Mouse (Mus musculus) heart, embryonic 12.5 days (tissue): ENCODE measurements around the gene Mef2c. TPM values are rescaled to one million over a fixed set of nuclear protein-coding genes. Genes with fewer than 3 reads are reported as not detected.

Source experiments
- ATAC-seq: fragments of 200-750 bp; cut with Nextera tagmentation; 2 replicates; pipeline ENCODE4 v1.8.0; 2017; ENCODE audit warnings: moderate TSS enrichment, moderate library complexity; ENCODE audit not compliant: insufficient number of reproducible peaks, low FRiP score
- H3K27ac ChIP-seq: fragments of 300-500 bp; sonication (generic); 2 replicates; pipeline ENCODE4 v1.5.1; 2016; ENCODE audit warnings: mild to moderate bottlenecking, moderate library complexity; ENCODE audit not compliant: poor library complexity, severe bottlenecking
- H3K27me3 ChIP-seq: fragments of 300-500 bp; sonication (generic); replicated peaks from 2 replicates; pipeline ENCODE4 v1.6.1; 2016; ENCODE audit warnings: mild to moderate bottlenecking, moderate library complexity
- H3K36me3 ChIP-seq: fragments of 300-500 bp; sonication (generic); 2 replicates; pipeline ENCODE4 v1.6.1; 2016; ENCODE audit warnings: mild to moderate bottlenecking, moderate library complexity
- H3K4me1 ChIP-seq: fragments of 300-500 bp; sonication (generic); replicated peaks from 2 replicates; pipeline ENCODE4 v1.6.1; 2016; ENCODE audit warnings: mild to moderate bottlenecking
- H3K4me2 ChIP-seq: fragments of 300-500 bp; sonication (generic); 2 replicates; pipeline ENCODE4 v1.6.1; 2016; ENCODE audit warnings: mild to moderate bottlenecking, moderate library complexity
- H3K4me3 ChIP-seq: fragments of 300-500 bp; sonication (generic); 2 replicates; pipeline ENCODE4 v1.5.1; 2016; ENCODE audit warnings: mild to moderate bottlenecking
- H3K9ac ChIP-seq: fragments of 300-500 bp; sonication (generic); 2 replicates; pipeline ENCODE4 v1.6.1; 2016; ENCODE audit warnings: mild to moderate bottlenecking, moderate library complexity
- H3K9me3 ChIP-seq: fragments of 300-500 bp; sonication (generic); replicated peaks from 2 replicates; pipeline ENCODE4 v1.6.1; 2016; ENCODE audit warnings: mild to moderate bottlenecking, moderate library complexity
- WGBS: fragments of 180-500 bp; shearing (Covaris S2); methylation state at CpG from one replicate; pipeline ENCODE4 v1.1.7; 2016; 5-methylcytosine and 5-hydroxymethylcytosine counted together
- polyA plus RNA-seq: library from polyadenylated mRNA; unstranded; fragments of >200 nt; fragmentation: Nextera tagmentation; extraction: Ambion mirVana; gene quantifications from 2 replicates; pipeline ENCODE4 v1.2.1, GENCODE M21; 2016

Gene Mef2c
- polyA plus RNA-seq, 1 experiment from 2014 or later: 117 TPM

DNA sequence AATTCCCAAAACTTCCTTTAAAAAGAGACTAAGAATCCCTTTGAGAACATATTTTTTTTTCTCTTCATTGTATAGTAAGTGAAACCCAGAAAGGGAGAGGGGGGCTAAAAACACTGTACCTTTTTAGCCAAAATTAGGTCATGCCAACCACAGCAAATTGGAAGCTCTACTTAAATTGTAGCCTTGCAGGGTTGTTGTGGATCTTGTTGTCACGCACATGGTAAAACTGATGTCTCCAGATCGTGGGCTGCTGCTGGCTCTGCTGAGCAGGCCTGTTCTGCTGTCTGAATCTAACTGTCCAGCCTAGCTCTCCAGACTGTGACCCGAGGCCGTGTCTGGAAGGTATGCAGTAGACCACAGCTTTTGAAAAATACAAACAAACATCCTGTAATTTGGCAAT lies 40.9 kb downstream of the Mef2c start:
- H3K9ac ChIP-seq: no peak overlapping the region
- WGBS: 48% methylated on average over 4 of the region's 4 CpGs
- H3K27me3 ChIP-seq: no peaks in the 10 kb centered on the region
- H3K27ac ChIP-seq: peak overlapping the region; percentile 68
- H3K4me1 ChIP-seq: peaks cover 19% of the 10 kb centered on the region
- no peaks in the 10 kb centered on the region for H3K9me3 ChIP-seq
- peak overlapping the region; percentile 21; the same call in 1 of the 2 replicates for H3K4me2 ChIP-seq
- no peaks in the 10 kb centered on the region for H3K36me3 ChIP-seq
- no peak for ATAC-seq
- H3K4me3 ChIP-seq: no peak overlapping the region

DNA sequence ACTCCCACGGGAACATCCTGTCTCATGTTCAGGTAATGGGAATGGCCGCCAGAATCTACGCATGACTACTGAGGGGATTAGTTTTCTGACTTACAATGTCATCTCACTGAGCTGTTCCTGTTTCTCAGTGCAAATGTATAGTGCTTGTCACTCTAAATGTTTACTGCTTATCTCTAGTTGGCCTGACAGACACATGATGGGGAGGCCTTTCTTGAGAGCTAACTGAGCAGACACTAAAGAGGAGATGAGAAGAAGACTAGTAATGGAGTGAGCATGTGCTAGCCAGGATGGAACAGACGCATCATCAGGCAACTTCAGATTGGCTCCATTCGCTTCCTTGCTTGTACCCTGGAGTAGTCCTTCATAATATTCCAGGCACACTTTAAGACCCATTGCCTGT lies 43.0 kb downstream of the Mef2c start:
- WGBS: 85% methylated on average over 5 of the region's 5 CpGs
- peaks cover 19% of the 10 kb centered on the region for H3K4me1 ChIP-seq
- ATAC-seq: no peak
- no peak overlapping the region for H3K4me3 ChIP-seq
- no peak overlapping the region; the same call in 1 of the 2 replicates for H3K27ac ChIP-seq
- no peaks in the 10 kb centered on the region for H3K36me3 ChIP-seq
- H3K4me2 ChIP-seq: no peak overlapping the region
- H3K9me3 ChIP-seq: no peaks in the 10 kb centered on the region
- H3K27me3 ChIP-seq: no peaks in the 10 kb centered on the region
- no peak overlapping the region for H3K9ac ChIP-seq

DNA sequence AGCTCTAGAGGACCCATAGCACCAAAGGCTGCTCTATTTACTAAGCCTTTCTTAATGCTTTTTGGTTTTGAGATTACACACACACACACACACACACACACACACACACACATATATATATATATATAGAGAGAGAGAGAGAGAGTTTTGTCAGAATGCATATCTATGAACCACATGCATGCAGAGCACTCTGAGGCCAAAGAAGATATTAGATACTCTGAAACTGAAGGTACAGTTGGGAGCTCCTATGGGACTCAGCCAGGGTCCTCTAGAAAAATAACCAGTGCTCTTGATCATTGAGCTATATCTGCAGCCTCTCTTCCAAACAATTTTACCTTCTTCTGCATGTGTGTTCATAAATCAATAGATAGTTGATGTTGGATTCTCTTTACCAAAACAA lies 47.4 kb downstream of the Mef2c start:
- H3K4me2 ChIP-seq: no peak overlapping the region
- no peaks in the 10 kb centered on the region for H3K27me3 ChIP-seq
- no peaks in the 10 kb centered on the region for H3K36me3 ChIP-seq
- H3K9me3 ChIP-seq: no peaks in the 10 kb centered on the region
- H3K4me1 ChIP-seq: peaks cover 9% of the 10 kb centered on the region
- no peak overlapping the region for H3K9ac ChIP-seq
- no peak overlapping the region for H3K27ac ChIP-seq
- no peak for ATAC-seq
- no peak overlapping the region for H3K4me3 ChIP-seq

DNA sequence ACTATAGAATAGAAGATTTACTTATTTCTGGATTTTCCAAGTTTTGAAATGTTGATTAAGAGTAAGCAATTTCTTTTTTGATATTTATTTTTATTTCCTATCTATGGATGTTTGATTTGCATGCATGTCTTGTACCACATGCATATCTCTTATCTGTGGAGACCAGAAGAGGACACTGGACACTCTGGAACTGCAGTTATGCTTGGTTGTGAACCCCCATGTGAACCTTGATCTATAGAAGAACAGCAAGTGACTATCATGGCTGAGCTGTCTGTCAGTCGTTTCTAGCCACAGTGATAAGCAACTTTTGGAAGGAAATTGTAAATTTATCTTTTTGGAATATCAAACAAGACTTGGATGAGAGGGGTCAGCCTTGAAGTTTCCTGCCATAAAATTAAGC lies 48.2 kb downstream of the Mef2c start:
- 36% methylated on average over 1 of the region's 1 CpGs for WGBS
- Histone ChIP-seq H3K27ac (no peak overlapping the region), H3K9me3 (no peaks in the 10 kb centered on the region), H3K4me2 (no peak overlapping the region), H3K4me1 (peaks cover 5% of the 10 kb centered on the region), H3K9ac (no peak overlapping the region), H3K4me3 (no peak overlapping the region), H3K27me3 (no peaks in the 10 kb centered on the region), H3K36me3 (no peaks in the 10 kb centered on the region)
- no peak for ATAC-seq

DNA sequence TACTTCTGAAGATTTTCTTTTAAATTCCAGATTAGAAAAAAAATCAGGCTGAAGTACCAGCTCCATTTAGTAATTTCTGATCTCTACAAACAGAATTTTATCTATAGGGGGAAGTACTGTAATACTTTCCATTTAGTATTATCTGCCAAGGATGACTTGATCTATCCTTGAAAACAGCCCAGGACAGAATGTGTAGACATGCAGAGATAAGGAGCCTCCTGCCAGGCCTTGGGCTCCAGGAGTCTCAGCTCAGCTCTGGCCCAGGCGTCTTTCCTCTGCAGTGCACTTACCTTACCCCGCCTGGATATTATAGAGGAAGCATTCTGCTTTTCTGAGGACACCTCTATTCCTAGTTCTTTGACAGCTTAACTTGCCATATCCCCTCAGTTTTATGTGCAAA lies 59.4 kb downstream of the Mef2c start:
- WGBS: 15% methylated on average over 2 of the region's 2 CpGs
- Histone ChIP-seq H3K9ac (no peak overlapping the region), H3K27me3 (no peaks in the 10 kb centered on the region), H3K36me3 (no peaks in the 10 kb centered on the region), H3K4me3 (no peak overlapping the region), H3K27ac (peak overlapping the region; percentile 62), H3K4me2 (no peak overlapping the region), H3K9me3 (no peaks in the 10 kb centered on the region), H3K4me1 (peaks cover 37% of the 10 kb centered on the region)
- 0 out of 2 replicates have a peak, but pooled peaks have one; percentile 45 for ATAC-seq

DNA sequence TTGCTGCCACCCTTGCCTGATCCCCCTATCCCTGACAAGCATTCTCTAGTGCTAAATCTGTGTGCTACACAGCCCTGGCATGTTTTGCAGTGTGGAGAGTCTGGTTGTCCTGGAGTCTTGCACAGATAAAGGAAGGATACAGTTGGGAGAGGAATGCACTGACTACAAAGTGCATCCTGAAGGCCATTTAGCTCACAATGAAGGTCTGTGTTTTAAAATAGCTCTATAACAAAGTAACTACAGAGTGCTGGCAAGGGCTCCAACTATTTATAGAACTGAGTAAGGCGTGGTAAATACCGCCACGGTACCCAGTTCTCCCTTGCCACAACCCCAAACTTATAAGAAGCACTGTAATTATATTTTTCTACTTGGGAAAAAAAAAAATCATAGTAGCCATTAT lies 61.9 kb downstream of the Mef2c start:
- H3K27ac ChIP-seq: peak overlapping the region; percentile 83
- H3K9me3 ChIP-seq: no peaks in the 10 kb centered on the region
- no peaks in the 10 kb centered on the region for H3K36me3 ChIP-seq
- ATAC-seq: peak; percentile 80
- H3K27me3 ChIP-seq: no peaks in the 10 kb centered on the region
- H3K4me2 ChIP-seq: peak overlapping the region; percentile 47
- WGBS: 11% methylated on average over 3 of the region's 3 CpGs
- H3K9ac ChIP-seq: no peak overlapping the region
- H3K4me3 ChIP-seq: no peak overlapping the region
- peaks cover 38% of the 10 kb centered on the region for H3K4me1 ChIP-seq

DNA sequence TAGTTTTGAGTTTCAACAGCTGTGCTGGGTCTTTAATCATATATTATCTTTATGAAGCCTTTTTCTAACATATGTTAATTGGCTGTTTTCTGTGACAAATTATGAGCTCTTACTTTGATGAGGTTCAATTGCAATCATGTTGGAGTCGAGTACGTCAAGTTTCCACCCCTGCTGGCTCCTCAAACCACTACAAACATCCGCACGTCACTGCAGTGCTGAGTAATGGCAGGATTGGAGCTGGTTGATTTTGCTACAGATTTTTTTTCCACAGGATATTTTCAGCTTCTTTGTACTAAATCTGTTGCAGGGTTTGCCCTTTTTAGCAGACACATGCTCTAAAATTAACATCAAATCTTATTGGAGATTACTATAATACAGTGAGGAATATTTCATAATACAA lies 62.3 kb downstream of the Mef2c start:
- WGBS: 18% methylated on average over 4 of the region's 4 CpGs
- no peaks in the 10 kb centered on the region for H3K9me3 ChIP-seq
- peaks cover 38% of the 10 kb centered on the region for H3K4me1 ChIP-seq
- no peak overlapping the region for H3K4me3 ChIP-seq
- no peaks in the 10 kb centered on the region for H3K27me3 ChIP-seq
- no peak for ATAC-seq
- H3K4me2 ChIP-seq: peak overlapping the region; percentile 46
- H3K36me3 ChIP-seq: no peaks in the 10 kb centered on the region
- H3K9ac ChIP-seq: no peak overlapping the region
- H3K27ac ChIP-seq: peak overlapping the region; percentile 83

DNA sequence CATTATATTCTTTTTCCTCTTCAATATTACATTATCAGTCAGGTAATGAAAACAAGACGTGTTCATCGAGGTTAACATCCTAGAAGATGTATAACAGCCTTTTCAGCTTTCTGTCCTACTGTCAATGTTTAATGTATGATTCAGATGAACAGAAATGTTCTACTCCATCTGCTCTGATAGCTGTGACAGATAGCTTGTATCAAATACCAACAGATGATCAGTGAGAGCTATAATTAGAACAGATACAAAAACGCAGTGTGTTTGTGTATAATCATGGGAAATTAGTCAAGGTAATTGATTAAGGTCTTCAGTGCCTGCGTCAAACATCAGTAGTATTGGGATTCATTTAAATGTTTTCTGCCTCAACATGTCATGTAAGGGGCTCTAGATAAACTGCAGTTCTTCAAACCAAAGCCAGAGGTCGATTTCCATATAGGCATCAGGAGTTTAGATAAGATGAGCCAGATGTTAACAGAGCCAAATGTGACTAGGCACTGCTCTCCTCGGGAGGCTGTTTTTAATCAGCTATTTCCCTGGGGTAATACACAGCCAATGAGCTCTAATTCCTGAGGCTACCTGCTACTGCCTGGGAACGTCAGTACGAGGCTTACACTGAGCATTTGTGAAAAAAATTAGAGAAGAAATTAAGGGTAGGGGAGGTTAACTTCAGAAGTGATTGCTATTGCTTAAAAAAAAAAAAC lies 63.1 kb downstream of the Mef2c start:
- Histone ChIP-seq H3K27me3 (no peaks in the 10 kb centered on the region), H3K9ac (no peak overlapping the region), H3K4me1 (peaks cover 42% of the 10 kb centered on the region), H3K27ac (0 out of 2 replicates have a peak overlapping the region, but pooled peaks have one; percentile 43), H3K4me2 (no peak overlapping the region), H3K9me3 (no peaks in the 10 kb centered on the region), H3K4me3 (no peak overlapping the region), H3K36me3 (no peaks in the 10 kb centered on the region)
- ATAC-seq: no peak
- 35% methylated on average over 8 of the region's 8 CpGs for WGBS

DNA sequence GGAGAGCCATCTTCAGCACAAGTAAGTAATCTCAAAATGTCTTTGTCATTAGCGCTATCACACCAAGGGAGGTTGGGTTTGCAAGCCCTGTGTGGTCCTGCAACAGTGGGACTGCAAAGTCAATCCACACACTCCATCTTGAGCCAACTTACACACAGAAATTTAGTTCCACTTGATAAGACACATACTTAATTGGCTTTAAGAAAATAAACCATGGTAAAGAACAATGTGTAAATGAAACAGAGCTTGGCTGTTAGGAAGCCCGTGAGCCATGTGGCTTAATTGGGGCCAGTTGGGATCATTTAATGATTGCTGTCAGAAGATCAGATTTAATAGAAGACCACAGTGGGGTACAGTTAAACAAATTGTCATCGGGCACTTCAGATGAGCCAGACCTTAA lies 63.8 kb downstream of the Mef2c start:
- no peaks in the 10 kb centered on the region for H3K27me3 ChIP-seq
- no peaks in the 10 kb centered on the region for H3K36me3 ChIP-seq
- H3K9me3 ChIP-seq: no peaks in the 10 kb centered on the region
- WGBS: 61% methylated on average over 3 of the region's 3 CpGs
- no peak overlapping the region for H3K4me2 ChIP-seq
- H3K4me1 ChIP-seq: peaks cover 44% of the 10 kb centered on the region
- no peak overlapping the region for H3K9ac ChIP-seq
- peak overlapping the region; percentile 33; the same call in 1 of the 2 replicates for H3K27ac ChIP-seq
- ATAC-seq: no peak
- no peak overlapping the region for H3K4me3 ChIP-seq

DNA sequence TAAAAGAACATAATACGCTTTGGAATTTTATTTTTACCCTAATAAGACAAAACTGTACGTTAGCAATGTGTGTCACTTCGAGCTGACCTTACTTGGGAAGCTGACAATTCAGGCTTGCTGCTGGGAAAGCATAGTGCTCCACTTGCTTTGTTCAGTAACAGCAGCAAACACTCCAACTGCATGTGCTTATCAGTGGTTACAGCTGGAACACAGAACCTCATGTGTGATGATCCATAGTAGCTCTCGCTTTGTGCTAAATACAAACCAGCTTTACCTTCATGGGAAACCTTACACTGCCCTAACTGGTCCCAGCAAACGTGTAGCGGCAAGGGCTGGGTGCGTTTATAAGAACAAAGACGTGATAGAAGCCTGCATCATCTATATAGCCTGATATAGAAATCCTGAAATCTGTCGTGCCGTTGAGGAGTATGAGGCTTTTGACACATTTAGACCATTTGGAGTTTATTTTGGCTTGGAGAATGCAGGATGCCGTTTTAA lies 65.0 kb downstream of the Mef2c start:
- whole genome bisulfite sequencing: 55% methylated on average over 11 of the region's 11 CpGs
- H3K27ac ChIP-seq: peak overlapping the region; percentile 67
- no peaks in the 10 kb centered on the region for H3K36me3 ChIP-seq
- peak overlapping the region; percentile 39; the same call in 1 of the 2 replicates for H3K9ac ChIP-seq
- no peak for ATAC-seq
- H3K4me2 ChIP-seq: no peak overlapping the region
- no peaks in the 10 kb centered on the region for H3K9me3 ChIP-seq
- H3K4me1 ChIP-seq: peaks cover 42% of the 10 kb centered on the region
- H3K27me3 ChIP-seq: no peaks in the 10 kb centered on the region
- no peak overlapping the region for H3K4me3 ChIP-seq

DNA sequence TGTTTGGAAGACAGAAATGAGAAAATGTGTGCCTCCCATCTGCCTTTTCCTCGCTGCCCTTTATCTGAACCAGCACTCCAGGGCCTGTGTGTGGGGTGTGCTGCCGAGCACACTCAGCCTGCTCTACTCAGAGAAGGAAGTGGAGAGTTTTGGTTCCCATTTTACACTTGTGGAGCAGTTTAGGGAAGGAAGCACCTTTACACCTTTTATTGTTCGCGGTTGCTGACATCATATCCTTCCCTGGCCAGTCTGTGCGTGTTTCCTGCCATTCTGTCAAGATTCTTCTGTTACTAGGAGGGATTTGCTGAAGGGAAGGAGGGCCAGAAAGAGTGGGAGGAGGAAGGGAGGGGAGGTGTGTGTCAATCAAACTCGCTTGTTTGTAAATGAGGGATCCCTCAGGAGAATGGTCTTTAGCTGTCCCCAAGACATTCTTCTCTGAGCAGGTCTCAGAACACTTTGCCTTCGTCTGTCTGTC lies 68.2 kb downstream of the Mef2c start:
- peaks cover 34% of the 10 kb centered on the region for H3K4me1 ChIP-seq
- peak; percentile 82 for ATAC-seq
- WGBS: 15% methylated on average over 7 of the region's 7 CpGs

More for the DNA sequence above, 68.2 kb downstream of the Mef2c start:
- Histone ChIP-seq H3K4me3 (no peak overlapping the region), H3K4me2 (peak overlapping the region; percentile 41), H3K27ac (peak overlapping the region; percentile 74), H3K36me3 (peaks cover 8% of the 10 kb centered on the region; the same call in 1 of the 2 replicates), H3K27me3 (no peaks in the 10 kb centered on the region), H3K9ac (0 out of 2 replicates have a peak overlapping the region, but pooled peaks have one; percentile 4), H3K9me3 (no peaks in the 10 kb centered on the region)
